Mouse (Mus musculus): ENCODE data around the gene Mxi1.

GRCm38 (mm10) chr19:53282571-53282970, 27.7 kb upstream of the Mxi1 start:
- TF ChIP-seq POLR2A (IDR thresholded peaks at IDR 0.05; ENCODE audit: low read depth, low read length) (no peak), CTCF (IDR thresholded peaks at IDR 0.05; ENCODE audit: extremely low read depth, insufficient read depth, insufficient read length, insufficient replicate concordance) (no peak)

All from spleen, adult 2 months (tissue).